In the genomic region with DNA sequence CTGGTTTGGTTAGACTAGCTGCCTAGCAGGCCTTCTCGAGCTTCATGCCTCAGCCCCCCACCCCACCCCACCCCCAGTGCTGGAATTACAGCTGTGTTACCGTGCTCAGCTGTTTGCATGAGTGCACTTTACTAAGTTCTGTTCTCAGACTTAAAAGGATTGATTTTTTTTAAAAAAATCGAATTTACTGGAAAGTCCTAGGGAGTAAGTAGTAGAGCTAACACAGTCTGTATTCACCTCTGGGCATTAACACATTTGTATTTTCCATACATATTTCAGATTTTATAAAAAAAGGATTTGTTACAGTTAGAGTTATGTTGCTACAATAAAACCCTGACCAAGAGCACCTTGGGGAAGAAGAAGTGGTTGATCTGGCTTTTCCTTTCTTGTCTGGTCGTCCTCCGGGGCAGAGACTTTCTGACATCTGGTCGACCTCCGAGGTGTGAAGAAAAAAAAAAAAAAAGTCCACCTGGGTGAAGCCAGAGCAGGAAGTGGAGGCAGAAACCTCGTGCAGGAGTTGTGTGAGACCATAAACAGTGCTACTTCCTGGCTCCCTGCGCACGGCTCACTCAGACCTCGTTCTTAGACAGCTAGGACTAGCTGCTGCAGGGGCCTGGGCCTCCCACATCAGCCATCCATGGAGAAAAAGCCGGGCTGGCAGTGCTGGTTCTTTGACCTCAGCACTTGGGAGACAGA, we compare ENCODE assay signal across 18 mouse cellular contexts.
DNase-seq lines count a peak whose midpoint lies in the region; ATAC-seq and TF ChIP-seq lines count a peak whose summit lies in the region.
"Had no signal": no experiment of that assay in that cellular context is flagged by ENCODE, and none has a peak within 500 bp of the region (broad histone marks: within the 10 kb centered on the region; RNA-seq: fewer than 3 reads in every experiment).

No protein-coding gene starts in this region.

- no peaks in the 10 kb centered on the region for H3K36me3 ChIP-seq in midbrain, embryonic 14.5 days (ENCODE audit: control insufficient read depth, insufficient read depth, low read length)
- H3K36me3 ChIP-seq in midbrain, embryonic 16.5 days (ENCODE audit: control insufficient read depth, insufficient read depth, low read length), result peaks cover 5% of the 10 kb centered on the region
- H3K36me3 ChIP-seq in G1E (replicated peaks), result no peaks in the 10 kb centered on the region
- H3K36me3 ChIP-seq: forebrain, embryonic 15.5 days; intestine, embryonic 15.5 days; stomach, embryonic 15.5 days had no signal

- no peak for ATAC-seq in midbrain, embryonic 14.5 days (ENCODE audit: low FRiP score, low TSS enrichment)
- no peak for ATAC-seq in midbrain, embryonic 16.5 days
- no peak for ATAC-seq in G1E (ENCODE audit: extremely low read depth, insufficient number of reproducible peaks, low FRiP score, poor library complexity, severe bottlenecking)
- ATAC-seq: forebrain, embryonic 15.5 days; intestine, embryonic 15.5 days had no signal

- H3K4me3 ChIP-seq in midbrain, embryonic 14.5 days (replicated peaks; ENCODE audit: low read depth, low read length), result no peak overlapping the region
- H3K4me3 ChIP-seq in midbrain, embryonic 16.5 days (ENCODE audit: low read depth, low read length), result no peak overlapping the region
- H3K4me3 ChIP-seq in G1E (ENCODE audit: low read depth, low read length), result no peak overlapping the region
- H3K4me3 ChIP-seq: embryonic facial prominence, embryonic 13.5 days; forebrain, embryonic 15.5 days; intestine, embryonic 15.5 days; left cerebral cortex, adult 2 months; stomach, embryonic 15.5 days had no signal

- peak; percentile 31 for DNase-seq in midbrain, embryonic 14.5 days
- DNase-seq in G1E (ENCODE audit: low spot score), result peak; percentile 53
- DNase-seq in induced T-regulatory cell, adult 2 months (ENCODE audit: low read depth), result peak; percentile 77
- DNase-seq in thymus, postnatal 25 days, result peak; percentile 39
- DNase-seq in urinary bladder, postnatal 10 days (ENCODE audit: low spot score), result no peak
- no peak for DNase-seq in frontal cortex, postnatal 14 days (ENCODE audit: low spot score in 2 of 2)
- DNase-seq in layer of hippocampus, postnatal 36 days, result no peak
- DNase-seq: cerebellum, adult 9-10 months; heart, postnatal 14 days; kidney, postnatal 4 days; right cerebral cortex, postnatal 25 days had no signal

- no peaks in the 10 kb centered on the region for H3K4me1 ChIP-seq in midbrain, embryonic 14.5 days (ENCODE audit: control insufficient read depth, insufficient read depth, low read length)
- H3K4me1 ChIP-seq in midbrain, embryonic 16.5 days (ENCODE audit: control insufficient read depth, insufficient read depth, low read length), result no peaks in the 10 kb centered on the region
- no peaks in the 10 kb centered on the region for H3K4me1 ChIP-seq in G1E (ENCODE audit: insufficient read depth, low read depth, low read length)
- H3K4me1 ChIP-seq: embryonic facial prominence, embryonic 13.5 days; intestine, embryonic 15.5 days; stomach, embryonic 15.5 days had no signal

- WGBS in midbrain, embryonic 14.5 days, result 89% methylated on average over 12 of the region's 12 CpGs
- WGBS in midbrain, embryonic 16.5 days, result 87% methylated on average over 12 of the region's 12 CpGs

- no peak overlapping the region for H3K9ac ChIP-seq in midbrain, embryonic 14.5 days (replicated peaks; ENCODE audit: low read length)
- no peak overlapping the region for H3K9ac ChIP-seq in midbrain, embryonic 16.5 days (ENCODE audit: low read depth, low read length)
- H3K9ac ChIP-seq: embryonic facial prominence, embryonic 13.5 days; forebrain, embryonic 15.5 days; intestine, embryonic 15.5 days; stomach, embryonic 15.5 days had no signal

- no peak overlapping the region for H3K27ac ChIP-seq in midbrain, embryonic 14.5 days (replicated peaks; ENCODE audit: low read depth, low read length)
- H3K27ac ChIP-seq in midbrain, embryonic 16.5 days (ENCODE audit: low read length), result no peak overlapping the region
- H3K27ac ChIP-seq: embryonic facial prominence, embryonic 13.5 days; forebrain, embryonic 15.5 days; intestine, embryonic 15.5 days; left cerebral cortex, adult 2 months; stomach, embryonic 15.5 days had no signal

- H3K9me3 ChIP-seq in midbrain, embryonic 14.5 days (ENCODE audit: control insufficient read depth, low read length), result no peaks in the 10 kb centered on the region
- H3K9me3 ChIP-seq in midbrain, embryonic 16.5 days (replicated peaks; ENCODE audit: control insufficient read depth, low read length, poor library complexity, severe bottlenecking), result no peaks in the 10 kb centered on the region
- H3K9me3 ChIP-seq in G1E (replicated peaks), result no peaks in the 10 kb centered on the region
- H3K9me3 ChIP-seq: embryonic facial prominence, embryonic 13.5 days; forebrain, embryonic 15.5 days; intestine, embryonic 15.5 days; stomach, embryonic 15.5 days had no signal

- H3K27me3 ChIP-seq in midbrain, embryonic 14.5 days (ENCODE audit: control insufficient read depth, insufficient read depth, low read length), result no peaks in the 10 kb centered on the region
- no peaks in the 10 kb centered on the region for H3K27me3 ChIP-seq in midbrain, embryonic 16.5 days (ENCODE audit: control insufficient read depth, insufficient read depth, low read depth, low read length)
- H3K27me3 ChIP-seq in G1E (ENCODE audit: insufficient read depth, low read length), result no peaks in the 10 kb centered on the region; the same call in 1 of the 2 replicates
- H3K27me3 ChIP-seq: embryonic facial prominence, embryonic 13.5 days; forebrain, embryonic 15.5 days; intestine, embryonic 15.5 days; stomach, embryonic 15.5 days had no signal

- no peak for TF ChIP-seq CTCF in G1E (IDR thresholded peaks at IDR 0.05; ENCODE audit: low read depth, low read length)

- H3K4me2 ChIP-seq in midbrain, embryonic 14.5 days (ENCODE audit: low read length), result no peak overlapping the region
- no peak overlapping the region for H3K4me2 ChIP-seq in midbrain, embryonic 16.5 days (ENCODE audit: low read length)
- H3K4me2 ChIP-seq: embryonic facial prominence, embryonic 13.5 days; forebrain, embryonic 15.5 days; intestine, embryonic 15.5 days; liver, embryonic 11.5 days; stomach, embryonic 15.5 days had no signal

Comparison
In these comparisons a context has a peak if more than half of its experiments do, and no peak if none do; other contexts are left out.
1. DNase-seq: peak in midbrain, embryonic 14.5 days (single experiment), G1E (single experiment), induced T-regulatory cell, adult 2 months (single experiment) and thymus, postnatal 25 days (single experiment); none in urinary bladder, postnatal 10 days (single experiment), frontal cortex, postnatal 14 days (0 of 2) and layer of hippocampus, postnatal 36 days (0 of 2).